15 mouse cellular contexts compared by ENCODE assay signal in genomic region chr13:59990402-59991280, GRCm38 (mm10).
DNase-seq lines count a peak whose midpoint lies in the region; ATAC-seq and TF ChIP-seq lines count a peak whose summit lies in the region.
"Had no signal": no experiment of that assay in that cellular context is flagged by ENCODE, and none has a peak within 500 bp of the region (broad histone marks: within the 10 kb centered on the region; RNA-seq: fewer than 3 reads in every experiment).

No protein-coding gene starts in this region.

- 62% methylated on average over 10 of the region's 10 CpGs for WGBS in hindbrain, embryonic 10.5 days
- WGBS in hindbrain, postnatal 0 days, result 72% methylated on average over 10 of the region's 10 CpGs
- 73% methylated on average over 10 of the region's 10 CpGs for WGBS in midbrain, postnatal 0 days

- no peaks in the 10 kb centered on the region for H3K27me3 ChIP-seq in hindbrain, embryonic 10.5 days (ENCODE audit: insufficient read depth, poor library complexity, severe bottlenecking)
- H3K27me3 ChIP-seq in hindbrain, postnatal 0 days (ENCODE audit: insufficient read depth, low read length), result no peaks in the 10 kb centered on the region
- no peaks in the 10 kb centered on the region for H3K27me3 ChIP-seq in midbrain, postnatal 0 days (ENCODE audit: insufficient read depth, low read length)
- H3K27me3 ChIP-seq: stomach, embryonic 15.5 days had no signal

- peak; percentile 58 for DNase-seq in hindbrain, embryonic 10.5 days (ENCODE audit: low spot score)
- no peak for DNase-seq in hindbrain, postnatal 0 days (ENCODE audit: low spot score)
- DNase-seq in ES-E14 (ENCODE audit: low read depth, low spot score), result no peak
- peak; percentile 81 for DNase-seq in embryo, embryonic 10 days (ENCODE audit: low spot score)
- peak; percentile 81 for DNase-seq in forelimb bud, embryonic 11.5 days (ENCODE audit: low read depth, low spot score)
- no peak for DNase-seq in left cerebral cortex, postnatal 36 days (ENCODE audit: low spot score in 2 of 2)
- no peak for DNase-seq in cerebellum, postnatal 14 days
- no peak for DNase-seq in midbrain, postnatal 0 days (ENCODE audit: low spot score)
- DNase-seq: adrenal gland, postnatal 14 days; cerebellum, adult 8-10 months; gastrocnemius, postnatal 10 days; heart, postnatal 14 days had no signal

- intact Hi-C loops in left cerebral cortex, postnatal 36 days (cut with DNase I), result no loop called here

- in situ Hi-C loops in ES-E14 (cut with MboI; ENCODE audit: low sequenced_read_pairs in 2 of 2, unreplicated experiment in 2 of 2), result no loop called here

- peaks cover 27% of the 10 kb centered on the region for H3K4me1 ChIP-seq in hindbrain, embryonic 10.5 days (replicated peaks)
- no peaks in the 10 kb centered on the region for H3K4me1 ChIP-seq in hindbrain, postnatal 0 days (ENCODE audit: insufficient read depth, low read length)
- no peaks in the 10 kb centered on the region for H3K4me1 ChIP-seq in ES-E14 (ENCODE audit: control insufficient read depth in 2 of 2, insufficient read depth in 2 of 2, low read length in 2 of 2, poor library complexity in 1 of 2)
- no peaks in the 10 kb centered on the region for H3K4me1 ChIP-seq in midbrain, postnatal 0 days (ENCODE audit: insufficient read depth, low read length)
- H3K4me1 ChIP-seq: lung, embryonic 15.5 days; stomach, embryonic 15.5 days had no signal

- no peak overlapping the region for H3K4me2 ChIP-seq in hindbrain, postnatal 0 days (ENCODE audit: low read depth, low read length)
- H3K4me2 ChIP-seq in midbrain, postnatal 0 days (ENCODE audit: low read depth, low read length, poor library complexity, severe bottlenecking), result no peak overlapping the region
- H3K4me2 ChIP-seq: liver, embryonic 11.5 days; lung, embryonic 15.5 days; stomach, embryonic 15.5 days had no signal

- peak overlapping the region; percentile 12; the same call in 1 of the 2 replicates for H3K27ac ChIP-seq in hindbrain, embryonic 10.5 days
- H3K27ac ChIP-seq in hindbrain, postnatal 0 days, result no peak overlapping the region
- H3K27ac ChIP-seq in ES-E14 (ENCODE audit: insufficient read depth, low read depth, low read length, poor library complexity, severe bottlenecking), result no peak overlapping the region
- H3K27ac ChIP-seq in midbrain, postnatal 0 days (ENCODE audit: low read depth, low read length), result no peak overlapping the region
- H3K27ac ChIP-seq: lung, embryonic 15.5 days; stomach, embryonic 15.5 days had no signal

- TF ChIP-seq CTCF in hindbrain, postnatal 0 days (IDR thresholded peaks at IDR 0.05; ENCODE audit: low read depth), result no peak
- no peak for TF ChIP-seq CTCF in midbrain, postnatal 0 days (IDR thresholded peaks at IDR 0.05)

- H3K9me3 ChIP-seq in hindbrain, embryonic 10.5 days, result no peaks in the 10 kb centered on the region
- H3K9me3 ChIP-seq in hindbrain, postnatal 0 days (ENCODE audit: low read length), result no peaks in the 10 kb centered on the region
- no peaks in the 10 kb centered on the region for H3K9me3 ChIP-seq in ES-E14 (ENCODE audit: control insufficient read depth, insufficient read depth, low read depth, low read length)
- H3K9me3 ChIP-seq in midbrain, postnatal 0 days (ENCODE audit: low read length), result peaks cover 5% of the 10 kb centered on the region; the same call in 1 of the 2 replicates
- H3K9me3 ChIP-seq: lung, embryonic 15.5 days; stomach, embryonic 15.5 days had no signal

- ATAC-seq in hindbrain, postnatal 0 days, result no peak
- ATAC-seq in midbrain, postnatal 0 days (ENCODE audit: low FRiP score), result no peak

- H3K4me3 ChIP-seq in hindbrain, embryonic 10.5 days, result no peak overlapping the region
- no peak overlapping the region for H3K4me3 ChIP-seq in hindbrain, postnatal 0 days (ENCODE audit: low read length)
- H3K4me3 ChIP-seq in ES-E14 (ENCODE audit: insufficient read depth in 1 of 2, low read depth in 1 of 2, low read length in 2 of 2, poor library complexity in 1 of 2, severe bottlenecking in 1 of 2), result no peak overlapping the region
- no peak overlapping the region for H3K4me3 ChIP-seq in midbrain, postnatal 0 days (ENCODE audit: low read depth, low read length)
- H3K4me3 ChIP-seq: lung, embryonic 15.5 days; stomach, embryonic 15.5 days had no signal

- H3K36me3 ChIP-seq in hindbrain, embryonic 10.5 days, result no peaks in the 10 kb centered on the region
- no peaks in the 10 kb centered on the region for H3K36me3 ChIP-seq in hindbrain, postnatal 0 days (ENCODE audit: insufficient read depth, low read length)
- H3K36me3 ChIP-seq in ES-E14 (ENCODE audit: control insufficient read depth, insufficient read depth, low read length, poor library complexity, severe bottlenecking), result no peaks in the 10 kb centered on the region
- no peaks in the 10 kb centered on the region for H3K36me3 ChIP-seq in midbrain, postnatal 0 days (ENCODE audit: insufficient read depth, low read length)
- H3K36me3 ChIP-seq: lung, embryonic 15.5 days; stomach, embryonic 15.5 days had no signal

- no peak overlapping the region for H3K9ac ChIP-seq in hindbrain, postnatal 0 days (replicated peaks; ENCODE audit: low read length)
- no peak overlapping the region for H3K9ac ChIP-seq in ES-E14 (ENCODE audit: insufficient read depth, low read depth, low read length, poor library complexity, severe bottlenecking)
- no peak overlapping the region for H3K9ac ChIP-seq in midbrain, postnatal 0 days (replicated peaks; ENCODE audit: low read length, poor library complexity, severe bottlenecking)
- H3K9ac ChIP-seq: lung, embryonic 15.5 days; stomach, embryonic 15.5 days had no signal

TF ChIP-seq in ES-E14, 5 proteins besides CTCF, POLR2A, EP300 and RAD21:
- TF ChIP-seq CHD2 (IDR thresholded peaks at IDR 0.05; ENCODE audit: low read depth, low read length) (no peak), MAFK (IDR thresholded peaks at IDR 0.05; ENCODE audit: insufficient read depth, low read depth, low read length) (peak; percentile 11; the same call in 1 of the 2 replicates), HCFC1 (IDR thresholded peaks at IDR 0.05; ENCODE audit: borderline replicate concordance, insufficient read depth, low read length) (no peak), ZC3H11A (IDR thresholded peaks at IDR 0.05; ENCODE audit: borderline replicate concordance, low read depth, low read length) (no peak), ZNF384 (IDR thresholded peaks at IDR 0.05; ENCODE audit: low read depth, low read length) (no peak)

Comparison
In these comparisons a context has a peak if more than half of its experiments do, and no peak if none do; other contexts are left out.
1. DNase-seq: peak in hindbrain, embryonic 10.5 days (single experiment), embryo, embryonic 10 days (single experiment) and forelimb bud, embryonic 11.5 days (single experiment); none in hindbrain, postnatal 0 days (single experiment), ES-E14 (single experiment), left cerebral cortex, postnatal 36 days (0 of 2), cerebellum, postnatal 14 days (0 of 2) and midbrain, postnatal 0 days (single experiment).